Mouse (Mus musculus) activated CD4-positive, CD25-positive, alpha-beta regulatory T cell, adult 4 months (primary cell): Measurements from ENCODE around the gene Parp14. TPM values are rescaled to one million over a fixed set of nuclear protein-coding genes. Genes with fewer than 3 reads are reported as not detected.

Source experiments
- ATAC-seq: one replicate; pipeline ENCODE4 v1.8.0; 2017
- polyA plus RNA-seq, 2 experiments: library from polyadenylated mRNA; unstranded; fragments of 100-300 nt; shearing (Covaris generic); gene quantifications; one replicate each; pipeline ENCODE4 v1.2.1; 2017

The Parp14 gene
- polyA plus RNA-seq, 2 experiments from 2014 or later = 38.7 to 42.6 TPM

DNA sequence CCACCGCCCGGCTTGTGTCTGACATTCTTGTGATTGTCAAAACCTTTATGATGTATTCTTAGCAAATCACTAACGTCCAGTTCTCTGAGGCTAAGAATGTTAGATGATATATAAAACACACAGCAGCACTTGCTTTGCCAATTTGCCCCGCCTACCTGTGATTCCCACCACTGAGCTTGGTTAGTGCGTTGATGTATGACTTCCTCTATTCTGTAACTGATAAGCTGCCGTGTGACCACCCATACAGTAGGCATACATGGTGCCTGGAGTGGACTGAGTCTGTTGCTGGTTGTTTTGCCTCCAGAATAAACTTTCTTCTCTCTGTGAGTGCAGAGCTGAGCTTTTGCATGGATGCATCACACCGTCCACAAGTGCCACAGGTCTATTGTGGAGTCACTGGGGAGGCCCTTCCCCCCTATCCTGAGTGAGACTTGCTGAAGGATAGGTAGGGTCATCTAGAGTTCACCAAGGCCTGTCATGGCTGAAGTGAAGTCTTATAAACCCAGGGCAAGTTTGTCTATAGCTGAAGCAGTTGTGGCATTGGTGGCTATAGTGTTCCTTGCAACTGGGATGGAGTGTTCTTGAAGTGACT, 87.1 kb downstream of the Parp14 start:
- ATAC-seq = no peak

DNA sequence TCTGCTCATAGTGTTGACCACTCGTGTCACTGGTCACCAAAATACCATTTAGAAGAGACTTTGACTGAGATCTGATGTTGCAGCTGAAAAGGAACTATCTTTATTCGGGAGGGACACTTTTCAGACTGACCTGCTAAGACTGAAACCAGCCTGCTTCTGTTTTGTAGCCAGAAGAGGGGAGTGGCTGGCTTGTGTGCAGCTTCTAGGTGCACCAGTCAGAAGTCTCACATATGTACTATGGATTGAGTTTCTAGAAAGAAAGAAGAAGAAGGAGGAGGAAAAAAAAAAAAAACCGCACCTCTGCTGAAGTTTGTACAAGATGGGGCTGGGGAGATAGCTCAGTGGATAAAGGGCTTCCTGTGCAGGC, 88.2 kb downstream of the Parp14 start:
- ATAC-seq = no peak

Other genes with a start within 250 kb of the Parp14 start
- 1 to 10 TPM; 1.9 to 2.5 TPM for gene Dirc2, start 102.2 kb downstream of the Parp14 start, polyA plus RNA-seq
- gene Hspbap1, start 101.2 kb downstream of the Parp14 start, polyA plus RNA-seq = 10 to 100 TPM; 22.4 to 28.9 TPM
- gene Parp9, start 66.9 kb upstream of the Parp14 start, polyA plus RNA-seq = 10 to 100 TPM; 83.1 to 86.9 TPM
- gene Dtx3l, start 67.6 kb upstream of the Parp14 start, polyA plus RNA-seq = 10 to 100 TPM; 61.6 to 62.8 TPM
- gene Kpna1, start 107.2 kb upstream of the Parp14 start, polyA plus RNA-seq = 10 to 100 TPM; 39.4 to 45.3 TPM
- gene Wdr5b, start 169.6 kb upstream of the Parp14 start, polyA plus RNA-seq = 1 to 10 TPM; 6.6 to 7.8 TPM
- gene Fam162a, start 200.1 kb upstream of the Parp14 start, polyA plus RNA-seq = 100 to 1,000 TPM in 1 of 2 experiments, 10 to 100 TPM in 1; 91.6 to 121 TPM
- gene Ccdc58, start 200.1 kb upstream of the Parp14 start, polyA plus RNA-seq = 10 to 100 TPM; 19.6 to 33.4 TPM